Mouse (Mus musculus) olfactory bulb, adult 2 months (tissue): Measurements from ENCODE around the gene Lgi4.

Experiments
- CTCF ChIP-seq: fragments of 200-500 bp; IDR thresholded peaks from 2 replicates; pipeline ENCODE4 v1.5.1; 2012; ENCODE audit warnings: low read depth, mild to moderate bottlenecking, low read length, moderate library complexity; ENCODE audit not compliant: insufficient read depth
- POLR2A ChIP-seq: fragments of 200-500 bp; IDR thresholded peaks from 2 replicates; pipeline ENCODE4 v1.6.1; 2012; ENCODE audit warnings: mild to moderate bottlenecking, low read depth, low read length, moderate library complexity; ENCODE audit not compliant: insufficient read depth

DNA sequence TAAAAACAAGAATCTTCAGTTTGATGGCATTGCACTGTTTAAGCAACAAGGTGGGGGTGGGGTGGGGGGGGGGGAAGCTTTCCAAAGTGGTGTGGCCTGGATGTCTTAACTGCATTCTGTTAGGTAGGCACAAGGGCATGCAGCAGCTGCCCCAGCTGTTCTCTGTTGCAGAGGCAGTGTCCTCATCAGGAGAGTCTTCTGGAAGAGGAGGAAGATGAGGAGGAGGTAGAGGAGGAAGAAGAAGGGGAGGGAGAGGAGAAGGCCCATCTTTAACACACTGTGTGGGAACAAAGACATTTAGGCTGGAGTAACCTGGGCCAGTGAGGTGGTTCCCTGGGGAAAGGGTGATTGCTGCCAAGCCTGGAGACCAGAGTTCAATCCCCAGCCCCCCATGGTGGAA lies 23.0 kb downstream of the Lgi4 start:
- TF ChIP-seq CTCF (no peak), POLR2A (no peak)
